Mouse (Mus musculus) C2C12 (cell line): ENCODE data around the gene Tmem98.

ENCODE experiments used
- CTCF ChIP-seq: IDR thresholded peaks from one replicate; pipeline ENCODE4 v1.5.1; 2011; ENCODE audit not compliant: control insufficient read depth, insufficient read depth, insufficient read length
- USF1 ChIP-seq: IDR thresholded peaks from one replicate; pipeline ENCODE4 v1.6.1; 2011; ENCODE audit warnings: low read depth, mild to moderate bottlenecking, control low read depth, moderate library complexity

GRCm38 (mm10) chr11:80809993-80810821, at the start of gene Tmem98:
- TF ChIP-seq CTCF (no peak), USF1 (no peak)
